Mouse (Mus musculus) CD4-positive, CD25-positive, alpha-beta regulatory T cell, adult 4 months (primary cell): ENCODE data around the gene Mc3r. TPM values are rescaled to one million over a fixed set of nuclear protein-coding genes. Genes with fewer than 3 reads are reported as not detected.

Experiments used
- ATAC-seq: one replicate; pipeline ENCODE4 v1.8.0; 2017
- polyA plus RNA-seq, 2 experiments: library from polyadenylated mRNA; unstranded; fragments of 100-300 nt; shearing (Covaris generic); gene quantifications; one replicate each; pipeline ENCODE4 v1.2.1; 2017

Mc3r gene
- polyA plus RNA-seq, 2 experiments from 2014 or later: not detected

DNA sequence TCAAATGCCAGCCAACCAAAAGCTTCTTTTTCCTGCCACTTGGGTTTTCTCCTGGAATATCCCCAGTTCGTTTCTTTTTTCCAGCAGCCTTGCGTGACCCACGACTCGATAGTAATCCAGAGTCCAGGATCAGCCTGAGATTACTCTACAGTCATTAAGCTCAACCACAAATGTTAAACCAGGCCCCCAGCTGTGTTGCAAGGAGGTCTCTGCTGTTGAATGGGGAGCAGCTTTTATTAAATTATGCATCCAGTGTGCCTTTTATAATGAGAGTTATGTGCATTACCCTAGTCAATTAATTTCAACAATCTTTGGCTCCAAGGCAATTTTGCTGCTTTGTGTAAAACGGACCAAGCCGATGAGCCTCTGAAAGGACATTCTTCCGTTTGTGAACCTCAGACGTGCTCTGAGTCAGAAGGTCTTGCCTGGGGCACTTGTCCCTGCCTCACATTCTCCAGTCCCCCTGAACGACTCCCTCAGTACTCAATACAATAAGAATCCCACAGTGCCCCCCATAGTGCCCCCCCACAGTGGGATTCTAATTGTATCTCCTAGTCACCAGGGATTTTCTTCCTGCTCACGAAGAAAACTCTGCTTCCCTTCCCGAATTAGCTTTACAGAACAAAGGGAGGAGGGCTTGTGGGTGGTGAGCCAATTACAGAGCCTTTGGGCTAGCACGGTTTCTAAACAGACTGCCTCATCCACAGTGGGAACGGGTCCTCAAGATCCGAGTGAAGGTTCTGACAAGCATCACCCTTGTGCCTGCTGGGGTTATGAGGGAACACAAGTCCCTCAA, 51.0 kb downstream of the Mc3r start:
- ATAC-seq: no peak

Other genes with a start within 250 kb of the Mc3r start
- under 1 TPM in 1 of 2 experiments, not detected in 1; 0.11 TPM for gene Cbln4, start 205.0 kb upstream of the Mc3r start, polyA plus RNA-seq
- 1 to 10 TPM; 7.8 to 9.8 TPM for gene Fam210b, start 97.1 kb downstream of the Mc3r start, polyA plus RNA-seq
- gene Aurka, start 122.0 kb downstream of the Mc3r start, polyA plus RNA-seq: 1 to 10 TPM; 4.0 to 9.2 TPM
- gene Cstf1, start 122.2 kb downstream of the Mc3r start, polyA plus RNA-seq: 10 to 100 TPM; 37.0 to 48.5 TPM
- gene Cass4, start 145.3 kb downstream of the Mc3r start, polyA plus RNA-seq: 10 to 100 TPM in 1 of 2 experiments, 1 to 10 TPM in 1; 6.8 to 10.5 TPM
- gene Rtf2, start 192.1 kb downstream of the Mc3r start, polyA plus RNA-seq: 100 to 1,000 TPM; 139 to 161 TPM
- gene Gcnt7, start 210.1 kb downstream of the Mc3r start, polyA plus RNA-seq: 1 to 10 TPM; 3.9 to 4.7 TPM
- gene Fam209, start 224.0 kb downstream of the Mc3r start, polyA plus RNA-seq: 1 to 10 TPM; 1.6 to 2.5 TPM